Mouse (Mus musculus) stomach, embryonic 16.5 days (tissue): ENCODE measurements around the gene D8Ertd738e. TPM values are rescaled to one million over a fixed set of nuclear protein-coding genes. Genes with fewer than 3 reads are reported as not detected.
"Not testable (repeated sequence)": the region's sequence is repeated elsewhere in the genome, so short reads cannot be mapped to it uniquely, and the experiment has no call there.

ENCODE experiments used
- ATAC-seq: fragments of 200-750 bp; cut with Nextera tagmentation; 2 replicates; pipeline ENCODE4 v1.8.0; 2017; ENCODE audit warnings: moderate number of reproducible peaks, moderate TSS enrichment; ENCODE audit not compliant: insufficient read depth, low FRiP score
- H3K27ac ChIP-seq: fragments of 300-500 bp; sonication (generic); 2 replicates; pipeline ENCODE4 v1.5.1; 2014; ENCODE audit warnings: low read length
- H3K27me3 ChIP-seq: fragments of 300-500 bp; sonication (generic); 2 replicates; pipeline ENCODE4 v1.6.1; 2014; ENCODE audit warnings: low read length, control low read depth, mixed read lengths; ENCODE audit not compliant: control insufficient read depth, insufficient read depth
- H3K36me3 ChIP-seq: fragments of 300-500 bp; sonication (generic); 2 replicates; pipeline ENCODE4 v1.6.1; 2014; ENCODE audit warnings: low read length; ENCODE audit not compliant: control insufficient read depth, insufficient read depth
- H3K4me1 ChIP-seq: fragments of 300-500 bp; sonication (generic); 2 replicates; pipeline ENCODE4 v1.6.1; 2014; ENCODE audit warnings: low read length, control low read depth, mixed read lengths; ENCODE audit not compliant: control insufficient read depth, insufficient read depth
- H3K4me2 ChIP-seq: fragments of 300-500 bp; sonication (generic); 2 replicates; pipeline ENCODE4 v1.6.1; 2014; ENCODE audit warnings: low read depth, low read length, mixed read lengths
- H3K4me3 ChIP-seq: fragments of 300-500 bp; sonication (generic); replicated peaks from 2 replicates; pipeline ENCODE4 v1.5.1; 2014; ENCODE audit warnings: mild to moderate bottlenecking, low read length
- H3K9ac ChIP-seq: fragments of 300-500 bp; sonication (generic); 2 replicates; pipeline ENCODE4 v1.6.1; 2014; ENCODE audit warnings: low read length
- H3K9me3 ChIP-seq: fragments of 300-500 bp; sonication (generic); replicated peaks from 2 replicates; pipeline ENCODE4 v1.6.1; 2016; ENCODE audit warnings: low read length, control low read depth; ENCODE audit not compliant: control insufficient read depth
- WGBS: fragments of 180-500 bp; shearing (Covaris S2); extraction: QIAGEN DNeasy Blood & Tissue Kit; methylation state at CpG from one replicate; pipeline ENCODE4 v1.1.7; 2014; 5-methylcytosine and 5-hydroxymethylcytosine counted together
- polyA plus RNA-seq: library from polyadenylated mRNA; unstranded; fragments of >200 nt; fragmentation: Nextera tagmentation; extraction: Ambion mirVana; gene quantifications from 2 replicates; pipeline ENCODE4 v1.2.1, GENCODE M21; 2015

D8Ertd738e gene
- polyA plus RNA-seq = 271 and 289 TPM in 2 replicates

- H3K9me3 ChIP-seq = no peaks in the 10 kb centered on the region
- H3K4me2 ChIP-seq = peak within 1 kb of the TSS; percentile 55
- H3K36me3 ChIP-seq = peaks cover 28% of the 10 kb centered on the region
- no peaks in the 10 kb centered on the region for H3K27me3 ChIP-seq
- WGBS = 3% methylated on average over 52 of the region's 52 CpGs
- peak; percentile 92 for ATAC-seq
- H3K27ac ChIP-seq = peak within 1 kb of the TSS; percentile 60
- H3K4me3 ChIP-seq = peak within 1 kb of the TSS; percentile 61
- peak within 1 kb of the TSS; percentile 80 for H3K9ac ChIP-seq
- no peaks in the 10 kb centered on the region for H3K4me1 ChIP-seq
Observed at GRCm38 (mm10) chr8:84249257-84250170, at the start of gene D8Ertd738e. Gene D8Ertd738e, minus strand, starts transcription at chr8:84249719.

GRCm38 (mm10) chr8:84297029-84297785 is 47.7 kb upstream of the D8Ertd738e start:
- WGBS = 70% methylated on average over 5 of the region's 5 CpGs
- H3K9ac ChIP-seq = no peak overlapping the region
- no peak overlapping the region for H3K27ac ChIP-seq
- H3K4me1 ChIP-seq = no peaks in the 10 kb centered on the region
- no peaks in the 10 kb centered on the region for H3K27me3 ChIP-seq
- H3K4me2 ChIP-seq = no peak overlapping the region
- no peaks in the 10 kb centered on the region for H3K36me3 ChIP-seq
- no peak for ATAC-seq
- H3K4me3 ChIP-seq = no peak overlapping the region
- 0 out of 2 replicates have a peak, but pooled peaks cover 5% of the 10 kb centered on the region for H3K9me3 ChIP-seq

GRCm38 (mm10) chr8:84291688-84292087 is 42.2 kb upstream of the D8Ertd738e start:
- Histone ChIP-seq H3K27ac (no peak overlapping the region), H3K4me1 (no peaks in the 10 kb centered on the region), H3K9ac (no peak overlapping the region), H3K9me3 (no peaks in the 10 kb centered on the region), H3K4me2 (no peak overlapping the region), H3K27me3 (no peaks in the 10 kb centered on the region), H3K36me3 (no peaks in the 10 kb centered on the region), H3K4me3 (no peak overlapping the region)
- 26% methylated on average over 8 of the region's 8 CpGs for WGBS
- ATAC-seq = no peak

GRCm38 (mm10) chr8:84291086-84291485 is 41.6 kb upstream of the D8Ertd738e start:
- H3K4me3 ChIP-seq = no peak overlapping the region
- H3K27me3 ChIP-seq = no peaks in the 10 kb centered on the region
- no peak overlapping the region for H3K27ac ChIP-seq
- no peak overlapping the region for H3K4me2 ChIP-seq
- no peaks in the 10 kb centered on the region for H3K4me1 ChIP-seq
- WGBS = 73% methylated on average over 5 of the region's 5 CpGs
- ATAC-seq = no peak
- no peaks in the 10 kb centered on the region for H3K36me3 ChIP-seq
- no peak overlapping the region for H3K9ac ChIP-seq
- H3K9me3 ChIP-seq = no peaks in the 10 kb centered on the region

- Histone ChIP-seq H3K27me3 (no peaks in the 10 kb centered on the region), H3K4me3 (no peak overlapping the region), H3K4me2 (no peak overlapping the region), H3K27ac (no peak overlapping the region), H3K9me3 (no peaks in the 10 kb centered on the region), H3K4me1 (peaks cover 5% of the 10 kb centered on the region; the same call in 1 of the 2 replicates), H3K36me3 (no peaks in the 10 kb centered on the region), H3K9ac (no peak overlapping the region)
- WGBS = 66% methylated on average over 2 of the region's 2 CpGs
- ATAC-seq = no peak
Observed at GRCm38 (mm10) chr8:84288892-84289291, 39.4 kb upstream of the D8Ertd738e start.

- not testable (repeated sequence) for H3K36me3 ChIP-seq, H3K27me3 ChIP-seq, H3K9ac ChIP-seq, H3K27ac ChIP-seq, H3K4me2 ChIP-seq, H3K9me3 ChIP-seq, ATAC-seq, H3K4me1 ChIP-seq, H3K4me3 ChIP-seq
- 49% methylated on average over 5 of the region's 5 CpGs for WGBS
Observed at GRCm38 (mm10) chr8:84285665-84286064, 36.1 kb upstream of the D8Ertd738e start.

- H3K4me1 ChIP-seq = peaks cover 5% of the 10 kb centered on the region; the same call in 1 of the 2 replicates
- peak overlapping the region; percentile 18 for H3K4me3 ChIP-seq
- H3K9me3 ChIP-seq = no peaks in the 10 kb centered on the region
- ATAC-seq = peak; percentile 58
- H3K4me2 ChIP-seq = peak overlapping the region; percentile 31
- no peaks in the 10 kb centered on the region for H3K36me3 ChIP-seq
- H3K27me3 ChIP-seq = no peaks in the 10 kb centered on the region
- H3K9ac ChIP-seq = peak overlapping the region; percentile 50
- WGBS = 9% methylated on average over 9 of the region's 9 CpGs
- H3K27ac ChIP-seq = peak overlapping the region; percentile 63
Observed at GRCm38 (mm10) chr8:84284608-84285063, 35.1 kb upstream of the D8Ertd738e start.

GRCm38 (mm10) chr8:84280777-84281176 is 31.3 kb upstream of the D8Ertd738e start:
- WGBS = 71% methylated on average over 10 of the region's 10 CpGs
- Histone ChIP-seq H3K36me3 (no peaks in the 10 kb centered on the region), H3K9ac (no peak overlapping the region), H3K4me2 (no peak overlapping the region), H3K27me3 (no peaks in the 10 kb centered on the region), H3K9me3 (no peaks in the 10 kb centered on the region), H3K4me3 (no peak overlapping the region), H3K4me1 (peaks cover 5% of the 10 kb centered on the region; the same call in 1 of the 2 replicates), H3K27ac (no peak overlapping the region)
- ATAC-seq = no peak

GRCm38 (mm10) chr8:84276447-84276846 is 26.9 kb upstream of the D8Ertd738e start:
- H3K4me3 ChIP-seq = no peak overlapping the region
- H3K27me3 ChIP-seq = no peaks in the 10 kb centered on the region
- H3K27ac ChIP-seq = no peak overlapping the region
- WGBS = 60% methylated on average over 1 of the region's 1 CpGs
- H3K4me2 ChIP-seq = no peak overlapping the region
- no peak overlapping the region for H3K9ac ChIP-seq
- no peak for ATAC-seq
- H3K36me3 ChIP-seq = no peaks in the 10 kb centered on the region
- no peaks in the 10 kb centered on the region for H3K9me3 ChIP-seq
- H3K4me1 ChIP-seq = no peaks in the 10 kb centered on the region
